Mouse (Mus musculus): ENCODE data around the gene Cdk8. TPM values are rescaled to one million over a fixed set of nuclear protein-coding genes. Genes with fewer than 3 reads are reported as not detected.

Gene Cdk8
- total and polyA plus RNA-seq, 3 experiments, result 139 to 745 (median 154) TPM

DNA sequence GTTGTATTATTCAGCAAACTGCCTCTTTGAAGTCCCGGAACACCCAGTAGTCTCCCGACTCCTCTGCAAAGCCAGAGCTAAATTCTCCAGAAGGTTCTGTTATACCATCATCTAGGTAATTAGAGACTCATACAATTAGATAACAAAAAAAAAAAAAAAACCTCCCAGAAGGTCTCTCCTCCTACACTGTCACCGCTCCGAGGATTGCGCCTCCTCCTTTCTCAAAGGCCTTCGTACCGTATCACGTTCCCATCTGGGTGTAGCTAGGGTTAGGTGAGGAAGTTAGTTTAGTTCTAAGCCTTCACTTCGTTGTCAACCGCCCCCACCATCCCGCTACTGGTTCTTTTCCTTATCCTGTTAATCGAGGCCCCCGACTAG lies 10.5 kb upstream of the Cdk8 start (continued):
- TF ChIP-seq CHD2 (IDR thresholded peaks at IDR 0.05; ENCODE audit: low read length), result 0 out of 2 replicates have a peak, but pooled peaks have one; percentile 5
- TF ChIP-seq ZNF384 (IDR thresholded peaks at IDR 0.05; ENCODE audit: low read depth, low read length), result peak; percentile 98
- TF ChIP-seq TAL1 (IDR thresholded peaks at IDR 0.05; ENCODE audit: low read length), result no peak
- TF ChIP-seq ETS1 (IDR thresholded peaks at IDR 0.05; ENCODE audit: low read depth, low read length), result peak; percentile 50; the same call in 1 of the 2 replicates
- TF ChIP-seq TCF12 (IDR thresholded peaks at IDR 0.05; ENCODE audit: low read depth, low read length), result peak; percentile 41
- peak; percentile 59; the same call in 1 of the 2 replicates for TF ChIP-seq ZKSCAN1 (IDR thresholded peaks at IDR 0.05; ENCODE audit: low read depth, low read length)
- TF ChIP-seq EP300 (IDR thresholded peaks at IDR 0.05; ENCODE audit: low read depth in 1 of 2, low read length in 2 of 2), result peak; percentile 56 to 59
- peak; percentile 70 for TF ChIP-seq BHLHE40 (IDR thresholded peaks at IDR 0.05; ENCODE audit: borderline replicate concordance, low read depth, low read length)
- TF ChIP-seq TBP (IDR thresholded peaks at IDR 0.05; ENCODE audit: low read depth, low read length), result peak; percentile 74
- TF ChIP-seq GABPA (IDR thresholded peaks at IDR 0.05; ENCODE audit: low read depth, low read length), result no peak
- no peak for TF ChIP-seq CTCF (IDR thresholded peaks at IDR 0.05 in 2 of 3, conservative IDR thresholded peaks at IDR 0.05 in 1 of 3; ENCODE audit: control insufficient read depth in 1 of 3, insufficient read depth in 1 of 3, low read depth in 2 of 3, low read length in 3 of 3, poor library complexity in 1 of 3, severe bottlenecking in 1 of 3)
- TF ChIP-seq USF1 (IDR thresholded peaks at IDR 0.05; ENCODE audit: low read depth, low read length), result peak; percentile 47; the same call in 1 of the 2 replicates
- 0 out of 2 replicates have a peak, but pooled peaks have one; percentile 62 for TF ChIP-seq ZMIZ1 (IDR thresholded peaks at IDR 0.05; ENCODE audit: low read depth, low read length)
- no peak for TF ChIP-seq MEF2A (IDR thresholded peaks at IDR 0.05; ENCODE audit: extremely low read depth, insufficient replicate concordance, low read depth, low read length, poor library complexity, severe bottlenecking)
- TF ChIP-seq RCOR1 (IDR thresholded peaks at IDR 0.05; ENCODE audit: low read depth, low read length), result peak; percentile 31; the same call in 1 of the 2 replicates

DNA sequence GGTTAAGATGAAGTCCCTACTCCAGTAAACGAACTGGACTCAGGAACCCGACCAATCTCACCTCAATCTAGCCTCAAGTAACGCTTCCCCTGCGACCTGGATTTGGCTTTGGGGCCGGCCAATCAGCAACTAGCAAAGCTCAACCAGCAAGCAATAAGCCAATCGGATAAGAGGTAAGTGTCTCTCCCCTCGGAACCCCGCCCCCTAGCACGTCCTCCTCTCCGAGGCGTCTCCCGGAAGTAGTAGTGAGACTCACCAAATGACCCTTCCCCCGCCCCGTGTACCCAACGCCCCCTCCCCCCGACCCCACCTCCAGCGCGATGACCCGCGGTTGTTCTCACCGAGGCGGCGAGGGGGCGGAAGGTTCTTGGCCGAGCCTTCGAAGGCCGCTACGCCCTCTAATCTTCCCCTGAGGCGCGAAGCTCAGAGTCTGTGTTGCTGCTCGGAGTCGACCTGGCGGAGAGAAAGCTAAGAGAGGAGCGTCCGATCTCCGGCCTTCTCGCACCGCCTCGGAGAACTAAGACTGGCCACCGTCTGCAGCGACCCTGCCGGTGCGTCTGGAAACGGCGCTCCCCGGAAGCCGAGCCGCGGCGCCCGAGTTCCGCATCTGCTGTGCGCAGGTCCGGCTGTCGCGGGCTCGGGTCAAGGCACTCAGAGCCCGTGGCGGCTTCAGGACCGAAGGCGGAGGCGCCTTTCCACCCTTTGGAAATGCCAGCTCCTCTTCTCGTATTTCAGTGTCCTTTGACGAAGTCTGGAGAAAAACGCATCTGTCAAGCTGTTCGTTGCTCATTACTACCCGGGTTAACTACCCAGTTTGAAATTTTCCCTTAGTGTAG lies 9.9 kb upstream of the Cdk8 start, which contains the start of gene Rnf6:
TSS of gene Rnf6 (minus strand) at position 677 of the 836 bp plus-strand sequence.
- peaks cover 26 to 29% of the 10 kb centered on the region in 2 experiments for H3K36me3 ChIP-seq (ENCODE audit: control insufficient read depth in 1 of 2, insufficient read depth in 2 of 2, low read length in 2 of 2)
- H3K9me3 ChIP-seq (replicated peaks; ENCODE audit: insufficient read depth, low read length), result no peaks in the 10 kb centered on the region
- H3K4me1 ChIP-seq (ENCODE audit: control insufficient read depth in 1 of 2, insufficient read depth in 2 of 2, low read length in 2 of 2), result peaks cover 3 to 7% of the 10 kb centered on the region in 2 experiments; a peak in 3 of 4 replicates
- H3K79me2 ChIP-seq (ENCODE audit: control insufficient read depth, insufficient read depth, low read length, poor library complexity), result peaks cover 12% of the 10 kb centered on the region
- H3K9ac ChIP-seq (ENCODE audit: control insufficient read depth, low read depth, low read length, poor library complexity, severe bottlenecking), result peak within 1 kb of the TSS; percentile 96
- H3K4me3 ChIP-seq (ENCODE audit: control insufficient read depth in 1 of 2, insufficient read depth in 1 of 2, low read depth in 2 of 2, low read length in 2 of 2), result peak within 1 kb of the TSS; percentile 86 to 93
- H3K27ac ChIP-seq (ENCODE audit: control insufficient read depth, low read depth, low read length), result peak within 1 kb of the TSS; percentile 99
- peak; percentile 100 for DNase-seq (ENCODE audit: low read depth, low spot score)
- no peaks in the 10 kb centered on the region for H3K27me3 ChIP-seq (ENCODE audit: control insufficient read depth in 1 of 2, insufficient read depth in 2 of 2, low read length in 2 of 2)
- TF ChIP-seq SMC3 (IDR thresholded peaks at IDR 0.05; ENCODE audit: low read depth, low read length), result no peak
- TF ChIP-seq UBTF (IDR thresholded peaks at IDR 0.05; ENCODE audit: borderline replicate concordance, insufficient read depth, low read depth, low read length), result peak; percentile 93; the same call in 1 of the 2 replicates
- TF ChIP-seq GABPA (IDR thresholded peaks at IDR 0.05; ENCODE audit: low read depth, low read length), result 0 out of 2 replicates have a peak, but pooled peaks have one; percentile 20
- TF ChIP-seq POLR2AphosphoS5 (IDR thresholded peaks at IDR 0.05; ENCODE audit: borderline replicate concordance, low read depth, low read length), result no peak
- peak; percentile 85 for TF ChIP-seq POLR2AphosphoS2 (IDR thresholded peaks at IDR 0.05; ENCODE audit: low read length)
- TF ChIP-seq RCOR1 (IDR thresholded peaks at IDR 0.05; ENCODE audit: low read depth, low read length), result peak; percentile 40; the same call in 1 of the 2 replicates
- peak; percentile 51 for TF ChIP-seq CHD2 (IDR thresholded peaks at IDR 0.05; ENCODE audit: low read length)
- TF ChIP-seq TCF12 (IDR thresholded peaks at IDR 0.05; ENCODE audit: low read depth, low read length), result peak; percentile 86
- TF ChIP-seq SIN3A (IDR thresholded peaks at IDR 0.05; ENCODE audit: low read length), result peak; percentile 76
- TF ChIP-seq MXI1 (IDR thresholded peaks at IDR 0.05; ENCODE audit: low read depth, low read length), result peak; percentile 75
- no peak; the same call in 1 of the 2 replicates for TF ChIP-seq RAD21 (IDR thresholded peaks at IDR 0.05; ENCODE audit: low read depth, low read length)
- TF ChIP-seq TAL1 (IDR thresholded peaks at IDR 0.05; ENCODE audit: low read length), result no peak
- TF ChIP-seq POLR2A (IDR thresholded peaks at IDR 0.05; ENCODE audit: control insufficient read depth in 1 of 2, insufficient read depth in 1 of 2, low read depth in 1 of 2, low read length in 2 of 2, poor library complexity in 1 of 2), result peak; percentile 61 to 85
- TF ChIP-seq NELFE (IDR thresholded peaks at IDR 0.05; ENCODE audit: low read depth, low read length), result peak; percentile 76
- TF ChIP-seq USF2 (IDR thresholded peaks at IDR 0.05; ENCODE audit: borderline replicate concordance in 1 of 2, insufficient read depth in 1 of 2, low read depth in 1 of 2, low read length in 2 of 2), result no peak
- no peak for TF ChIP-seq CHD1 (IDR thresholded peaks at IDR 0.05; ENCODE audit: low read depth, low read length)
- peak; percentile 86 for TF ChIP-seq ELF1 (IDR thresholded peaks at IDR 0.05; ENCODE audit: low read depth, low read length)
- TF ChIP-seq ETS1 (IDR thresholded peaks at IDR 0.05; ENCODE audit: low read depth, low read length), result 0 out of 2 replicates have a peak, but pooled peaks have one; percentile 39
- TF ChIP-seq ZC3H11A (IDR thresholded peaks at IDR 0.05; ENCODE audit: low read depth, low read length), result no peak
- peak; percentile 86 for TF ChIP-seq HCFC1 (IDR thresholded peaks at IDR 0.05; ENCODE audit: low read depth, low read length)
- no peak for TF ChIP-seq MEF2A (IDR thresholded peaks at IDR 0.05; ENCODE audit: extremely low read depth, insufficient replicate concordance, low read depth, low read length, poor library complexity, severe bottlenecking)
- peak; percentile 68; the same call in 1 of the 2 replicates for TF ChIP-seq KAT2A (conservative IDR thresholded peaks at IDR 0.05; ENCODE audit: low read depth, low read length)

Measured in MEL (cell line).